Mouse (Mus musculus): ENCODE measurements around the gene Minos1. TPM values are rescaled to one million over a fixed set of nuclear protein-coding genes. Genes with fewer than 3 reads are reported as not detected.
A peak's percentile ranks its signal among the peaks of the same experiment; 100 is the strongest.

Minos1 gene
- total RNA-seq (2021), result 100 to 1,000 TPM; 434 to 465 TPM
- long read RNA-seq, experiment 1, transcript Minos1-203 (4 exons, 2,549 nt), result major isoform, 312 of 355 reads
- long read RNA-seq, experiment 1, transcript Minos1-204 (4 exons, 476 nt), result minor isoform, 14 of 355 reads
- long read RNA-seq, experiment 1, partial matches to known transcripts, result 4 of 355 reads
- long read RNA-seq, experiment 1, other reads (novel, unspliced or antisense), result 24 of 355 reads
- long read RNA-seq, experiment 2, transcript Minos1-204 (4 exons, 476 nt), result minor isoform, 10 of 437 reads
- long read RNA-seq, experiment 2, transcript Minos1-203 (4 exons, 2,549 nt), result major isoform, 396 of 437 reads
- long read RNA-seq, experiment 2, partial matches to known transcripts, result 5 of 437 reads
- long read RNA-seq, experiment 2, other reads (novel, unspliced or antisense), result 25 of 437 reads

- DNase-seq, result peak; percentile 98
- intact Hi-C loops (cut with DNase I; ENCODE audit: low total_unique reads), result no loop called here
These were observed at the start of gene Minos1 for GRCm38 (mm10) chr4:139130701-139131549. Gene Minos1, minus strand, starts transcription at chr4:139131113.

GRCm38 (mm10) chr4:139179731-139180625, 49.1 kb upstream of the Minos1 start:
- peak; percentile 44 for DNase-seq
- intact Hi-C loops (cut with DNase I; ENCODE audit: low total_unique reads), result loop anchor here (10.0 kb wide), 1 partner anchor 95 kb away; no protein-coding TSS in a partner anchor

GRCm38 (mm10) chr4:139179218-139179617, 48.3 kb upstream of the Minos1 start:
- no peak for DNase-seq
- intact Hi-C loops (cut with DNase I; ENCODE audit: low total_unique reads), result no loop called here

GRCm38 (mm10) chr4:139178377-139178776, 47.5 kb upstream of the Minos1 start:
- intact Hi-C loops (cut with DNase I; ENCODE audit: low total_unique reads), result no loop called here
- no peak for DNase-seq

- intact Hi-C loops (cut with DNase I; ENCODE audit: low total_unique reads), result no loop called here
- DNase-seq, result no peak
These were observed 47.0 kb upstream of the Minos1 start for GRCm38 (mm10) chr4:139177921-139178320.

GRCm38 (mm10) chr4:139176023-139176422, 45.1 kb upstream of the Minos1 start:
- DNase-seq, result peak; percentile 38
- intact Hi-C loops (cut with DNase I; ENCODE audit: low total_unique reads), result no loop called here

GRCm38 (mm10) chr4:139175061-139175971, 44.4 kb upstream of the Minos1 start:
- DNase-seq, result peak; percentile 86
- intact Hi-C loops (cut with DNase I; ENCODE audit: low total_unique reads), result no loop called here

GRCm38 (mm10) chr4:139169748-139170279, 38.9 kb upstream of the Minos1 start:
- DNase-seq, result no peak
- intact Hi-C loops (cut with DNase I; ENCODE audit: low total_unique reads), result no loop called here

GRCm38 (mm10) chr4:139168985-139169747, 38.3 kb upstream of the Minos1 start:
- DNase-seq, result no peak
- intact Hi-C loops (cut with DNase I; ENCODE audit: low total_unique reads), result no loop called here

GRCm38 (mm10) chr4:139167107-139167506, 36.2 kb upstream of the Minos1 start:
- intact Hi-C loops (cut with DNase I; ENCODE audit: low total_unique reads), result no loop called here
- DNase-seq, result peak; percentile 26

GRCm38 (mm10) chr4:139166244-139166643, 35.3 kb upstream of the Minos1 start:
- no peak for DNase-seq
- intact Hi-C loops (cut with DNase I; ENCODE audit: low total_unique reads), result no loop called here

- intact Hi-C loops (cut with DNase I; ENCODE audit: low total_unique reads), result no loop called here
- DNase-seq, result no peak
These were observed 34.3 kb upstream of the Minos1 start for GRCm38 (mm10) chr4:139165259-139165658.

- intact Hi-C loops (cut with DNase I; ENCODE audit: low total_unique reads), result no loop called here
- no peak for DNase-seq
These were observed 33.2 kb upstream of the Minos1 start for GRCm38 (mm10) chr4:139164082-139164481.

GRCm38 (mm10) chr4:139161076-139161475, 30.2 kb upstream of the Minos1 start:
- no peak for DNase-seq
- intact Hi-C loops (cut with DNase I; ENCODE audit: low total_unique reads), result no loop called here

- no peak for DNase-seq
- intact Hi-C loops (cut with DNase I; ENCODE audit: low total_unique reads), result no loop called here
These were observed 27.4 kb upstream of the Minos1 start for GRCm38 (mm10) chr4:139158350-139158749.

GRCm38 (mm10) chr4:139156538-139156937, 25.6 kb upstream of the Minos1 start:
- no peak for DNase-seq
- intact Hi-C loops (cut with DNase I; ENCODE audit: low total_unique reads), result no loop called here

GRCm38 (mm10) chr4:139154576-139155307, 23.8 kb upstream of the Minos1 start:
- peak; percentile 77 for DNase-seq
- intact Hi-C loops (cut with DNase I; ENCODE audit: low total_unique reads), result no loop called here
